Mouse (Mus musculus) midbrain, embryonic 15.5 days (tissue): ENCODE results near the gene Smim9. TPM values are rescaled to one million over a fixed set of nuclear protein-coding genes. Genes with fewer than 3 reads are reported as not detected.
A peak's percentile ranks its signal among the peaks of the same experiment; 100 is the strongest.

ENCODE experiments used
- ATAC-seq: fragments of 200-750 bp; cut with Nextera tagmentation; replicated peaks from 2 replicates; pipeline ENCODE4 v1.8.0; 2017; ENCODE audit warnings: moderate TSS enrichment
- H3K27ac ChIP-seq: fragments of 300-500 bp; sonication (generic); 2 replicates; pipeline ENCODE4 v1.5.1; 2015; ENCODE audit warnings: mild to moderate bottlenecking, inconsistent platforms
- H3K27me3 ChIP-seq: fragments of 300-500 bp; sonication (generic); replicated peaks from 2 replicates; pipeline ENCODE4 v1.6.1; 2015; ENCODE audit warnings: inconsistent platforms
- H3K36me3 ChIP-seq: fragments of 300-500 bp; sonication (generic); replicated peaks from 2 replicates; pipeline ENCODE4 v1.6.1; 2015; ENCODE audit warnings: inconsistent platforms
- H3K4me1 ChIP-seq: fragments of 300-500 bp; sonication (generic); 2 replicates; pipeline ENCODE4 v1.6.1; 2015; ENCODE audit warnings: inconsistent platforms
- H3K4me2 ChIP-seq: fragments of 300-500 bp; sonication (generic); 2 replicates; pipeline ENCODE4 v1.6.1; 2015; ENCODE audit warnings: inconsistent platforms, mild to moderate bottlenecking, moderate library complexity
- H3K4me3 ChIP-seq: fragments of 300-500 bp; sonication (generic); 2 replicates; pipeline ENCODE4 v1.5.1; 2015; ENCODE audit warnings: mild to moderate bottlenecking, inconsistent platforms
- H3K9ac ChIP-seq: fragments of 300-500 bp; sonication (generic); 2 replicates; pipeline ENCODE4 v1.6.1; 2015; ENCODE audit warnings: mild to moderate bottlenecking, inconsistent platforms
- H3K9me3 ChIP-seq: fragments of 300-500 bp; sonication (generic); 2 replicates; pipeline ENCODE4 v1.6.1; 2016; ENCODE audit warnings: inconsistent platforms
- WGBS: fragments of 180-500 bp; shearing (Covaris S2); methylation state at CpG from one replicate; pipeline ENCODE4 v1.1.7; 2015; ENCODE audit warnings: mixed read lengths; 5-methylcytosine and 5-hydroxymethylcytosine counted together
- polyA plus RNA-seq: library from polyadenylated mRNA; unstranded; fragments of >200 nt; fragmentation: Nextera tagmentation; extraction: Ambion mirVana; gene quantifications from 2 replicates; pipeline ENCODE4 v1.2.1, GENCODE M21; 2015

The Smim9 gene
- polyA plus RNA-seq, 1 experiment from 2014 or later: 0.32 TPM

DNA sequence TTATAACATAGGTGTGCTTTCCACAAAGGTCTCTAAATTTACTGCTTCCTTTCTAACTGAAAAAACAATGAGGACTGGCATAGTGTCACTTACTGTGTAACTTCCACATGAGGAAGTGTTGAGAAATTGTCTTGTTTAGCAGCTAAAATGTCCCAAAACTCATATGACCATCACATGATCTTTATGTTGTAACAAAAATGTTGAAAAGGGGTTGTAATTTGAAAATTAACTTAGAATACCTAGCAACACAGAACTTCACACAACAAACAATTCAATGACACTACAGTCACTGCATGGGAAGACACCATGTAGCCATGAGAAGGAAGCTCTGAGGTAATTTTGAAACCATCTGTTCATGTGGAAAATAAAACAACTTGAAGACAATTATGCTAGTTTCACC, 36.7 kb downstream of the Smim9 start:
- Histone ChIP-seq H3K4me2 (no peak overlapping the region), H3K4me3 (no peak overlapping the region), H3K36me3 (no peaks in the 10 kb centered on the region), H3K9me3 (no peaks in the 10 kb centered on the region), H3K4me1 (no peaks in the 10 kb centered on the region), H3K27ac (no peak overlapping the region), H3K27me3 (no peaks in the 10 kb centered on the region), H3K9ac (no peak overlapping the region)
- no peak for ATAC-seq

DNA sequence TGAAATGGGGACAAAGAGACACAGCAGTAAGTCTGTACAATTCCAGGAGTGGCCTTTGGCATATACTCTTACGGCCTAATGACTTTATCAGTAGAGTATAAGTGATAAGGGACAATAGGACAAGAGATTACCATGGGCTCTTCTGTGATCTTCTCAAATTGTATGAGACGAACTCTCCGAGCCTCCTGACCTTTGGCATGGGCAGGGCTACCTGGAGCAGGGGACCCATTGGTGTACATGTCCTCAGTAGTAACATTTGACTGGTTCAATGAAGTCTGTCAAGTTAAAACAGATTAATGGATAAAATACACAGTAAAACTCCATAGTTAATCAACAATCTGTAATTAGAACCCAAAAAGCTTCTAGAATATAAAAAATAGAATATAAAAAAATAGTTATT, 38.0 kb downstream of the Smim9 start:
- no peak overlapping the region for H3K9ac ChIP-seq
- H3K4me2 ChIP-seq: no peak overlapping the region
- no peak overlapping the region for H3K27ac ChIP-seq
- H3K27me3 ChIP-seq: no peaks in the 10 kb centered on the region
- no peak for ATAC-seq
- WGBS: 87% methylated on average over 3 of the region's 3 CpGs
- H3K36me3 ChIP-seq: no peaks in the 10 kb centered on the region
- H3K4me3 ChIP-seq: no peak overlapping the region
- H3K4me1 ChIP-seq: no peaks in the 10 kb centered on the region
- no peaks in the 10 kb centered on the region for H3K9me3 ChIP-seq

DNA sequence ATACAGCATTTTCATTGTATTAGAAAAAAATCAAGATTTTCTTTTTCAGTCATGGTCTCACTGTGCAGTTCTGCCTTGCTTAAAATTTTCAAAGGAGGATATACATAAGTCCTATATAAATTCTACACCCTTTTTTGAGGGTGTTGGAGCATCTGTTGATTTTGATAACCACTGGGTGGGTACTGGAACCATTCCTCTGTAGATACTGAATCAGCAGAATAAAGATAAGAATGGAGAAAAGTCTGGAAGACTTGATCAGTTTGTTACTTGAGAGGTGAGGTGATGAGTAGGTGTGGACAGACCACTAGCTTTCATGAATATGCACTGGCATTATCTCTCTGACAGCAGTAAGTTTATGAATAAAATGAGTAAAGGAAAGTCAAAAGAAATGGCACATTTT, 48.0 kb downstream of the Smim9 start:
- H3K27me3 ChIP-seq: no peaks in the 10 kb centered on the region
- ATAC-seq: no peak
- H3K9me3 ChIP-seq: no peaks in the 10 kb centered on the region
- no peaks in the 10 kb centered on the region for H3K36me3 ChIP-seq
- no peak overlapping the region for H3K4me2 ChIP-seq
- no peak overlapping the region for H3K27ac ChIP-seq
- H3K4me1 ChIP-seq: no peaks in the 10 kb centered on the region
- no peak overlapping the region for H3K4me3 ChIP-seq
- H3K9ac ChIP-seq: no peak overlapping the region

DNA sequence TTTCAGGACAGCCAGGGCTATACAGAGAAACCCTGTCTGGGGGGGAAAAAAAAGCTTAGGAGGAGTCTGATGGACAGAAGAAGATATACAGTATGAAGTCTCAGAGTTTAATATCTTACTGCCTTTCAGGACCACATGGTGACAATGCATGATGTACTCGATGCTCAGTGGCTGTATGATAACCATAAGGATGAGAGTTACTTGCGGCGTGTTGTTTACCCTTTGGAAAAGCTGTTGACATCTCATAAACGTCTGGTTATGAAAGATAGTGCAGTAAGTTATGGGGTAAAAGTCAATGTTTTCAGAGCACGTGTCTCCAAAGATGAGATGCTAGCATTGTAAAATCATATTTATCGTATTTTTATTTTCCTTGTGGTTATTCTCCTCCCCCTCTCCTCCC, 61.3 kb downstream of the Smim9 start:
- 90% methylated on average over 6 of the region's 6 CpGs for WGBS
- no peaks in the 10 kb centered on the region; the same call in 1 of the 2 replicates for H3K4me1 ChIP-seq

DNA sequence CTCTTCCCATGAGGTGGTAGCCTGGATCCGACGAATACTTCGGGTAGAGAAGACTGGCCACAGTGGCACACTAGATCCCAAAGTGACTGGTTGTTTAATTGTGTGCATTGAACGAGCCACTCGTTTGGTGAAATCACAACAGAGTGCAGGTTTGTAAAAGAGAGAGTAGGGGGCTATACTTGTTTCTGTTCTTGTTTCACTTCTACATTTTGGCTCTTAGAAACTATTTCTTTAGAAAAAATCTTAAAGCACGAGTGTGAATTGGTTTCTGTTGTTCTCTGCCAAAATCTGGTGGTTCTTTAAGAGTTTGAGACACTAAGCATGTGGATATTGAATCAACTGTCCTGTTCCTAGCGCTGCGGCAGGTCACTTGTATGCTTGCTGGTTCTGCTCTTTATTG, 64.8 kb downstream of the Smim9 start:
- Histone ChIP-seq H3K4me2 (no peak overlapping the region), H3K4me1 (no peaks in the 10 kb centered on the region; the same call in 1 of the 2 replicates), H3K27ac (no peak overlapping the region), H3K27me3 (no peaks in the 10 kb centered on the region), H3K36me3 (0 out of 2 replicates have a peak, but pooled peaks cover 3% of the 10 kb centered on the region), H3K9ac (no peak overlapping the region), H3K4me3 (no peak overlapping the region), H3K9me3 (no peaks in the 10 kb centered on the region)
- WGBS: 94% methylated on average over 8 of the region's 8 CpGs
- ATAC-seq: no peak

More for the DNA sequence above, 61.3 kb downstream of the Smim9 start:
- no peaks in the 10 kb centered on the region for H3K27me3 ChIP-seq
- no peak for ATAC-seq
- no peak overlapping the region for H3K4me2 ChIP-seq
- H3K27ac ChIP-seq: no peak overlapping the region
- no peak overlapping the region for H3K4me3 ChIP-seq
- no peaks in the 10 kb centered on the region for H3K9me3 ChIP-seq
- H3K36me3 ChIP-seq: peaks cover 12% of the 10 kb centered on the region; the same call in 1 of the 2 replicates
- H3K9ac ChIP-seq: no peak overlapping the region

DNA sequence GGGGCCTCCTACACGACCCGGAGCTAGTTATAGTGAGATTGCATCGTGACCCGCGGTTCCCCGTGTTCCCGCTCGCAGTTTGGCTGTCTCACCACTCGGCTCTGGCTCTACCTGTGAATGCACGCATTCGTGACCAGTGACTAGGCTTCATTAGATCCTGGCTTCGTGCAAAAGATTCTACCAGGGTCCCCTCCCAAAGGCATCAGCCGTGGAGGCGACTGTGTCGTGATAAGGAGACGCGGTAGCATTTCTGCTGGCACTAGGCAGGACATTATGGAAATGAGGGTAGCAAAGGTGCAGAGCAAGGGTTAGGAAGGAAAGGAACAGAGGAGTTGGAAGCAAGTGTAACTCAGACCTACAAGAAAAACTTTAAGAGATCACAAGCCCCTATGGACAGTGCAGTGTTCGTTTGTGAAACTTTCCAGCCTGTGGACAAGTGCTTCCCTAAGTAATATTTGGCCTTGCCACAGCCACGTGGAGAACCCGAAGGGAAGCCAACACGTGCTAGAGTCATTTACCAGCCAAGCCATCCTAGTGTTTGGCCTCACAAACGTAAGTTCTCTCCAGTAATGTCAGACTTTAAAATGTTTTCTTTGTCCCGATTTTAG, 67.3 kb downstream of the Smim9 start:
- 16% methylated on average over 23 of the region's 23 CpGs for whole genome bisulfite sequencing
- ATAC-seq: peak; percentile 25

More for the DNA sequence above, 67.3 kb downstream of the Smim9 start:
- Histone ChIP-seq H3K36me3 (no peaks in the 10 kb centered on the region), H3K4me3 (peak overlapping the region; percentile 54), H3K9me3 (no peaks in the 10 kb centered on the region), H3K27me3 (no peaks in the 10 kb centered on the region), H3K4me1 (no peaks in the 10 kb centered on the region; the same call in 1 of the 2 replicates), H3K9ac (peak overlapping the region; percentile 47), H3K27ac (peak overlapping the region; percentile 72), H3K4me2 (peak overlapping the region; percentile 56)

Other genes starting within 250 kb of the Smim9 start
- 2.6 and 3.0 TPM in 2 replicates for gene Gab3, start 78.3 kb downstream of the Smim9 start, polyA plus RNA-seq
- 58.5 and 59.8 TPM in 2 replicates for gene Dkc1, start 67.9 kb downstream of the Smim9 start, polyA plus RNA-seq
- 20.6 and 22.5 TPM in 2 replicates for gene Mpp1, start 32.8 kb downstream of the Smim9 start, polyA plus RNA-seq
- gene Fundc2, start 218.6 kb upstream of the Smim9 start, polyA plus RNA-seq: 27.2 and 31.3 TPM in 2 replicates
- 0.84 and 1.9 TPM in 2 replicates for gene F8, start 218.8 kb upstream of the Smim9 start, polyA plus RNA-seq